Mouse (Mus musculus) hindbrain, embryonic 10.5 days (tissue): ENCODE results near the gene Nek9. TPM values are rescaled to one million over a fixed set of nuclear protein-coding genes. Genes with fewer than 3 reads are reported as not detected.
A peak's percentile ranks its signal among the peaks of the same experiment; 100 is the strongest.

ENCODE experiments used
- DNase-seq: peaks from one replicate; pipeline ENCODE4 v3.0.0-alpha.2; 2017; ENCODE audit warnings: low spot score
- H3K27ac ChIP-seq: fragments of 300-500 bp; sonication (generic); 2 replicates; pipeline ENCODE4 v1.5.1; 2016; ENCODE audit warnings: mild to moderate bottlenecking, moderate library complexity
- H3K27me3 ChIP-seq: fragments of 300-500 bp; sonication (generic); 2 replicates; pipeline ENCODE4 v1.6.1; 2016; ENCODE audit warnings: mild to moderate bottlenecking; ENCODE audit not compliant: poor library complexity, insufficient read depth, severe bottlenecking
- H3K36me3 ChIP-seq: fragments of 300-500 bp; sonication (generic); 2 replicates; pipeline ENCODE4 v1.6.1; 2016; ENCODE audit warnings: mild to moderate bottlenecking, moderate library complexity
- H3K4me1 ChIP-seq: fragments of 300-500 bp; sonication (generic); replicated peaks from 2 replicates; pipeline ENCODE4 v1.6.1; 2016; ENCODE audit warnings: mild to moderate bottlenecking
- H3K4me3 ChIP-seq: fragments of 300-500 bp; sonication (generic); 2 replicates; pipeline ENCODE4 v1.5.1; 2016; ENCODE audit warnings: mild to moderate bottlenecking, moderate library complexity
- H3K9me3 ChIP-seq: fragments of 300-500 bp; sonication (generic); 2 replicates; pipeline ENCODE4 v1.6.1; 2016; ENCODE audit warnings: mild to moderate bottlenecking, moderate library complexity
- WGBS: fragments of 180-500 bp; shearing (Covaris S2); methylation state at CpG from one replicate; pipeline ENCODE4 v1.1.7; 2016; 5-methylcytosine and 5-hydroxymethylcytosine counted together
- polyA plus RNA-seq: library from polyadenylated mRNA; unstranded; fragments of >200 nt; fragmentation: Nextera tagmentation; extraction: Ambion mirVana; gene quantifications from 2 replicates; pipeline ENCODE4 v1.2.1, GENCODE M21; 2016

Nek9 gene
- polyA plus RNA-seq, 1 experiment from 2014 or later, result 16.9 TPM

GRCm38 (mm10) chr12:85341131-85341530, 2.0 kb upstream of the Nek9 start:
- 63% methylated on average over 1 of the region's 1 CpGs for WGBS
- Histone ChIP-seq H3K4me1 (peaks cover 31% of the 10 kb centered on the region), H3K9me3 (no peaks in the 10 kb centered on the region), H3K27ac (no peak overlapping the region; the same call in 1 of the 2 replicates), H3K4me3 (no peak overlapping the region), H3K36me3 (peaks cover 36% of the 10 kb centered on the region), H3K27me3 (no peaks in the 10 kb centered on the region)
- no peak for DNase-seq

GRCm38 (mm10) chr12:85339947-85340346, 785 bp upstream of the Nek9 start:
- Histone ChIP-seq H3K36me3 (peaks cover 44% of the 10 kb centered on the region), H3K27ac (no peak overlapping the region), H3K27me3 (no peaks in the 10 kb centered on the region), H3K4me3 (peak overlapping the region; percentile 83), H3K4me1 (peaks cover 31% of the 10 kb centered on the region), H3K9me3 (no peaks in the 10 kb centered on the region)
- no peak for DNase-seq
- 45% methylated on average over 4 of the region's 4 CpGs for WGBS

DNA sequence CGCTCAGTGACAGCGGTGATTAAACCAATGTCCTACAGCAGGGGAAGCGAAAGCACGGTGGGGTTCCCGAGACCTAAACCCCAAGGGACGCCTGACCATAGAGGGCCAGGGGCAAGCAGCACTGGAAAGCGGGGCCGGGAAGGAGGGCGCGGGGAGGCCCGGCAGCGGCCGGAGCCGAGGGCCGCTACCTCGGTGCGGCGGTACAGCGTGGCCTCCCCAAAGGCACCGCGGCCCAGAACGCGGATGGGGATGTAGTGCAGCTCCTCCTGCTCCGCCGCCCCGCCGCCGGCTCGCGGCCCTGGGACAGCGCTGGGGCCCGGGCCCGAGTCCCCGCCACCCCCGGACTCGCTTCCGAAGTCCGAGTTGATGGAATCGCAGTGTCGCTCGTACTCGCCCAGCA, 347 bp downstream of the Nek9 start:
- peak overlapping the region; percentile 83 for H3K4me3 ChIP-seq
- no peaks in the 10 kb centered on the region for H3K27me3 ChIP-seq
- H3K4me1 ChIP-seq, result peaks cover 31% of the 10 kb centered on the region
- no peaks in the 10 kb centered on the region for H3K9me3 ChIP-seq
- H3K27ac ChIP-seq, result peak overlapping the region; percentile 97
- DNase-seq, result no peak
- under 1% methylated on average over 42 of the region's 42 CpGs for WGBS
- H3K36me3 ChIP-seq, result peaks cover 44% of the 10 kb centered on the region

- Histone ChIP-seq H3K4me1 (peaks cover 31% of the 10 kb centered on the region), H3K36me3 (peaks cover 46% of the 10 kb centered on the region), H3K9me3 (no peaks in the 10 kb centered on the region), H3K27me3 (no peaks in the 10 kb centered on the region), H3K4me3 (peak overlapping the region; percentile 83), H3K27ac (no peak overlapping the region)
- no peak for DNase-seq
- 89% methylated on average over 6 of the region's 6 CpGs for WGBS
These were observed 1.4 kb downstream of the Nek9 start for GRCm38 (mm10) chr12:85337567-85338311.

GRCm38 (mm10) chr12:85330153-85330552, 9.0 kb downstream of the Nek9 start:
- H3K36me3 ChIP-seq, result peaks cover 90% of the 10 kb centered on the region

DNA sequence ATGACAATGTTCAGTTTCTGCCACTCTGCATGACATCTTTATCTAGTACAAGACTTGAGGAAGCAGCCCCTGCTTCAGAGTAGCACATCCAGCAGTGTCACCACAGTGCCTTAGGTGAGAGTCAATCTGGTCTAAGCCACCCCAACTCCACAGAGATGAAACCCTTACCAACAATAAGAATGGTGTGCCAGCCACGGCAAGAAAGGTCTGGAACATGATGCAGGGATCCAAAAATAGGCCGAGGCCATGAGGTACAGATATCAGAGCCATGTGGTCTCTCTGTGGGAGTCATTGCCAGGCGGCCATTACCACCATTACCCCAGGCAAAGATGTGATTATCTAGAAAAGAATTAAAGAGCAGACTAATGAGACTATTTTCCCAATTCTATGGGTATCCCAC, 30.5 kb downstream of the Nek9 start:
- Histone ChIP-seq H3K4me1 (no peaks in the 10 kb centered on the region), H3K4me3 (no peak overlapping the region), H3K9me3 (no peaks in the 10 kb centered on the region), H3K36me3 (peaks cover 99% of the 10 kb centered on the region), H3K27ac (no peak overlapping the region), H3K27me3 (no peaks in the 10 kb centered on the region)
- WGBS, result 81% methylated on average over 3 of the region's 3 CpGs
- DNase-seq, result no peak

More at GRCm38 (mm10) chr12:85330153-85330552, 9.0 kb downstream of the Nek9 start:
- no peaks in the 10 kb centered on the region for H3K9me3 ChIP-seq
- H3K4me3 ChIP-seq, result no peak overlapping the region
- 93% methylated on average over 7 of the region's 7 CpGs for WGBS
- DNase-seq, result no peak
- no peaks in the 10 kb centered on the region for H3K4me1 ChIP-seq
- H3K27ac ChIP-seq, result no peak overlapping the region
- H3K27me3 ChIP-seq, result no peaks in the 10 kb centered on the region

DNA sequence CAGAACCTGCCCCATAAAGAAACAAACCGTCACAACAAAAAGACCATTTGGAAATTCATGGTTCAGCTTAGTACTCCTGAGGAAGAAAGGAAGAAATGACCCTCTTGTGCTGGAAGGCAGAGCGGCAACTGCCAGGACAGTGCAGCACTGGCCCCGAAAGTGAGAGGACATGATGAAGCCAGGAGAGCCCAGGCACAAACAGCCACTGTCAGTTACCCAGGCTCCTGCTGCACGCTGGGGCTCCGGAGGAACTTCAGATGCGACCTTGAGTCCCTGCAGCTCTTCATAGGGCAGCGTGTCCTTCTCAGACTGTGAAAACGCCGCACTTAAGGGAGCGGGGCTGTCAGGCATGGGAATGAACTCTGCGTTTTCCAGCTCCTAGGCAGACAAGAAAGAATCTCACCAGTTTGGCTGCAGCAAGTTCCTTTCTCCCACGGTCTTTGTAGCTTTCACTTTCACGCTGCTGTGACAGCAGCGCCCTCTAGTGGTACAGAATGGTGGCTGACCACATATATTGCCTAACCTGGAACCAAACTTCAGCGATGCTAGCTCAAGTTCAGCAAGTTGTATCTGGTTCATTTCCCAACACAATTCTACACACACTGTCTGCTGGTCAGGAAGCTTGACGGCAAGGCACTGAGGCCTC, 33.8 kb downstream of the Nek9 start:
- H3K4me1 ChIP-seq, result no peaks in the 10 kb centered on the region
- H3K27me3 ChIP-seq, result no peaks in the 10 kb centered on the region
- no peak overlapping the region for H3K4me3 ChIP-seq
- peak; percentile 82 for DNase-seq
- no peaks in the 10 kb centered on the region for H3K9me3 ChIP-seq
- H3K27ac ChIP-seq, result no peak overlapping the region
- WGBS, result 56% methylated on average over 16 of the region's 16 CpGs
- peaks cover 98% of the 10 kb centered on the region for H3K36me3 ChIP-seq

DNA sequence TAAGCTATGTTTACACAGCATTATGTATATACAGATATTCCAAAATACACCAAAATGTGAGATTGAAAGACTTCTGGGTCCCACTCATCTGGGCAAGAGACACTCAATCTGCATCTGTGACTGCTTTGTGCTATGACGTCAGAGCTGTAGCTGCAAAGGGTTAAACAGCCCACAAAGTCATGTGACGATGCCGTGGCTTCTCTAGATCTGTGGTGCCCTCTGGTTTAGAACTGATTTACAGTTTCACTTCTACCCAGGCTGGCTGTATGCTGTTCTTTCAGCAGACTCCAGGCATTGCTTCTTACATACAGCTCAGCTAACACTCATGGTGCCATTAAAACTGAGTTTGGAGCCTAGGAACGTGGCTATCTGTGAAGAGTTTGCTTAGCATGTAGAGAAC, 34.4 kb downstream of the Nek9 start:
- no peaks in the 10 kb centered on the region for H3K27me3 ChIP-seq
- WGBS, result 84% methylated on average over 4 of the region's 4 CpGs
- peaks cover 98% of the 10 kb centered on the region for H3K36me3 ChIP-seq
- no peak overlapping the region for H3K27ac ChIP-seq
- H3K9me3 ChIP-seq, result no peaks in the 10 kb centered on the region
- no peak for DNase-seq
- no peaks in the 10 kb centered on the region for H3K4me1 ChIP-seq
- H3K4me3 ChIP-seq, result no peak overlapping the region

DNA sequence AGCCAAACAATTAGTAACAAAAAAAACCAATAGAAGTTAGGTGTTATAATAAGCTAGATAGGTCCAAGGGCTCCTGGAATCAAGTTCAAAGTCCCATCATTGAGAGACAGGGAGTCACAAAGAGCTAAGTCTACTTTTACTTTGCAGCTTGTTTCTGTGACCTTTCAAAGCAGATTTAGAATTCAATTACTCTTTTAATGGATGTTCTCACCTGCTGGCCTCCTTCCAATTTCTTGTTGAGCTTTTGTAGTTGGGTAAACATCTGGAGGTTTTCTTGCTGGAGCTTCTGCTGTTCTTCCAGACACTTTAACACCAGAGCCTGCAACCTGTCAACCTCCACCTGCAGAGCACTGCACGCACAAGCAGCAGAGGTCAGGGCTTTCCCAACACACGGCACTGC, 35.9 kb downstream of the Nek9 start:
- H3K27me3 ChIP-seq, result no peaks in the 10 kb centered on the region
- 90% methylated on average over 2 of the region's 2 CpGs for WGBS
- H3K9me3 ChIP-seq, result no peaks in the 10 kb centered on the region
- no peak for DNase-seq
- H3K36me3 ChIP-seq, result peaks cover 98% of the 10 kb centered on the region
- H3K4me3 ChIP-seq, result no peak overlapping the region
- H3K27ac ChIP-seq, result no peak overlapping the region
- no peaks in the 10 kb centered on the region for H3K4me1 ChIP-seq

DNA sequence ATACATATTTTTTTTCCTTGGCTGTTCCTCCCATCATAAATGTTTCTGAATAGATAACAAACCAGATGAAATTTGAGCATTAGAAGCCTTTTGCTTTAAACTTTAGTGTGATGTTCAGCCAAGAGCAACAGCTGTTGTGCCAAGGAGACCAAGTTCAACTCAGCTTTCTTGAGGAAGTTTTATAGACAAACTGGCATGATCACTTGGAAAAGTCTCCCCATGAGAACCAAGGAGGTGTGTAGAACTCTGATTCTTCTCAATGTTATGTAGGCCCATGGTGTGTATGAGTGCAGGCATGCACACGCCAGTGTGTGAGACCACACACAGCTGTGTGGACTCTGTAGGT, 40.4 kb downstream of the Nek9 start:
- Histone ChIP-seq H3K9me3 (peaks cover 8% of the 10 kb centered on the region; the same call in 1 of the 2 replicates), H3K27ac (no peak overlapping the region), H3K27me3 (no peaks in the 10 kb centered on the region), H3K36me3 (peaks cover 69% of the 10 kb centered on the region), H3K4me1 (no peaks in the 10 kb centered on the region), H3K4me3 (no peak overlapping the region)
- DNase-seq, result no peak
- 91% methylated on average over 1 of the region's 1 CpGs for WGBS

- no peak overlapping the region for H3K4me3 ChIP-seq
- no peaks in the 10 kb centered on the region for H3K27me3 ChIP-seq
- no peak for DNase-seq
- H3K4me1 ChIP-seq, result no peaks in the 10 kb centered on the region
- H3K36me3 ChIP-seq, result peaks cover 64% of the 10 kb centered on the region
- WGBS, result 89% methylated on average over 11 of the region's 11 CpGs
- peaks cover 9% of the 10 kb centered on the region; the same call in 1 of the 2 replicates for H3K9me3 ChIP-seq
- H3K27ac ChIP-seq, result no peak overlapping the region
These were observed 40.9 kb downstream of the Nek9 start for GRCm38 (mm10) chr12:85298127-85298834.

GRCm38 (mm10) chr12:85297345-85297997, 41.7 kb downstream of the Nek9 start:
- Histone ChIP-seq H3K9me3 (peaks cover 9% of the 10 kb centered on the region; the same call in 1 of the 2 replicates), H3K27me3 (no peaks in the 10 kb centered on the region), H3K36me3 (peaks cover 57% of the 10 kb centered on the region), H3K4me3 (no peak overlapping the region), H3K27ac (no peak overlapping the region), H3K4me1 (no peaks in the 10 kb centered on the region)
- DNase-seq, result no peak
- 86% methylated on average over 10 of the region's 10 CpGs for WGBS
